Mouse (Mus musculus): ENCODE results near the gene Syap1. TPM values are rescaled to one million over a fixed set of nuclear protein-coding genes. Genes with fewer than 3 reads are reported as not detected.
A peak's percentile ranks its signal among the peaks of the same experiment; 100 is the strongest.
"Not testable (repeated sequence)": the region's sequence is repeated elsewhere in the genome, so short reads cannot be mapped to it uniquely, and the experiment has no call there.

Syap1 gene
- polyA plus RNA-seq, 1 experiment from 2014 or later = 28.6 TPM

GRCm38 (mm10) chrX:162871734-162872517, 16.3 kb downstream of the Syap1 start:
- Histone ChIP-seq H3K4me3 (no peak overlapping the region), H3K27me3 (replicated peaks; ENCODE audit: low read depth, poor library complexity, severe bottlenecking) (peaks cover 9% of the 10 kb centered on the region), H3K27ac (replicated peaks) (no peak overlapping the region), H3K36me3 (replicated peaks) (peaks cover 46% of the 10 kb centered on the region), H3K4me1 (no peaks in the 10 kb centered on the region), H3K9me3 (no peaks in the 10 kb centered on the region)
- 45% methylated on average over 4 of the region's 4 CpGs for WGBS
- DNase-seq (ENCODE audit: low spot score) = peak; percentile 15

GRCm38 (mm10) chrX:162868294-162868965, 19.8 kb downstream of the Syap1 start:
- H3K4me3 ChIP-seq = no peak overlapping the region
- H3K4me1 ChIP-seq = no peaks in the 10 kb centered on the region
- peaks cover 51% of the 10 kb centered on the region for H3K36me3 ChIP-seq (replicated peaks)
- no peak for DNase-seq (ENCODE audit: low spot score)
- WGBS = 81% methylated on average over 3 of the region's 3 CpGs
- H3K27me3 ChIP-seq (replicated peaks; ENCODE audit: low read depth, poor library complexity, severe bottlenecking) = peaks cover 23% of the 10 kb centered on the region
- H3K27ac ChIP-seq (replicated peaks) = no peak overlapping the region
- H3K9me3 ChIP-seq = no peaks in the 10 kb centered on the region

GRCm38 (mm10) chrX:162848682-162849081, 39.6 kb downstream of the Syap1 start:
- Histone ChIP-seq H3K27ac (replicated peaks) (no peak overlapping the region), H3K36me3 (replicated peaks) (no peaks in the 10 kb centered on the region), H3K4me3 (no peak overlapping the region), H3K4me1 (no peaks in the 10 kb centered on the region), H3K9me3 (no peaks in the 10 kb centered on the region), H3K27me3 (replicated peaks; ENCODE audit: low read depth, poor library complexity, severe bottlenecking) (no peaks in the 10 kb centered on the region; the same call in 1 of the 2 replicates)
- DNase-seq (ENCODE audit: low spot score) = no peak
- WGBS = 92% methylated on average over 1 of the region's 1 CpGs

- no peak overlapping the region for H3K4me3 ChIP-seq
- H3K4me1 ChIP-seq = no peaks in the 10 kb centered on the region
- WGBS = 90% methylated on average over 3 of the region's 3 CpGs
- H3K27ac ChIP-seq (replicated peaks) = no peak overlapping the region
- no peaks in the 10 kb centered on the region for H3K9me3 ChIP-seq
- no peak for DNase-seq (ENCODE audit: low spot score)
- H3K36me3 ChIP-seq (replicated peaks) = no peaks in the 10 kb centered on the region
- no peaks in the 10 kb centered on the region; the same call in 1 of the 2 replicates for H3K27me3 ChIP-seq (replicated peaks; ENCODE audit: low read depth, poor library complexity, severe bottlenecking)
Measured at GRCm38 (mm10) chrX:162845531-162845930, 42.7 kb downstream of the Syap1 start.

GRCm38 (mm10) chrX:162844447-162845100, 43.7 kb downstream of the Syap1 start:
- no peaks in the 10 kb centered on the region for H3K9me3 ChIP-seq
- DNase-seq (ENCODE audit: low spot score) = no peak
- H3K4me3 ChIP-seq = no peak overlapping the region
- no peaks in the 10 kb centered on the region; the same call in 1 of the 2 replicates for H3K27me3 ChIP-seq (replicated peaks; ENCODE audit: low read depth, poor library complexity, severe bottlenecking)
- H3K4me1 ChIP-seq = no peaks in the 10 kb centered on the region
- H3K36me3 ChIP-seq (replicated peaks) = no peaks in the 10 kb centered on the region
- 77% methylated on average over 8 of the region's 8 CpGs for WGBS
- H3K27ac ChIP-seq (replicated peaks) = no peak overlapping the region

- Histone ChIP-seq H3K27me3 (replicated peaks; ENCODE audit: low read depth, poor library complexity, severe bottlenecking) (peaks cover 28% of the 10 kb centered on the region), H3K9me3 (no peaks in the 10 kb centered on the region), H3K4me3 (no peak overlapping the region), H3K27ac (replicated peaks) (no peak overlapping the region), H3K4me1 (no peaks in the 10 kb centered on the region), H3K36me3 (replicated peaks) (no peaks in the 10 kb centered on the region)
- 39% methylated on average over 3 of the region's 3 CpGs for WGBS
- no peak for DNase-seq (ENCODE audit: low spot score)
Measured at GRCm38 (mm10) chrX:162832101-162832500, 56.1 kb downstream of the Syap1 start.

- 42% methylated on average over 1 of the region's 1 CpGs for WGBS
- no peak overlapping the region for H3K27ac ChIP-seq (replicated peaks)
- no peak overlapping the region for H3K4me3 ChIP-seq
- H3K9me3 ChIP-seq = no peaks in the 10 kb centered on the region
- no peaks in the 10 kb centered on the region for H3K36me3 ChIP-seq (replicated peaks)
- H3K4me1 ChIP-seq = no peaks in the 10 kb centered on the region
- H3K27me3 ChIP-seq (replicated peaks; ENCODE audit: low read depth, poor library complexity, severe bottlenecking) = peaks cover 28% of the 10 kb centered on the region
- DNase-seq (ENCODE audit: low spot score) = no peak
Measured at GRCm38 (mm10) chrX:162831542-162831941, 56.7 kb downstream of the Syap1 start.

GRCm38 (mm10) chrX:162831036-162831435, 57.2 kb downstream of the Syap1 start:
- 17% methylated on average over 1 of the region's 1 CpGs for WGBS
- H3K27ac ChIP-seq (replicated peaks) = no peak overlapping the region

GRCm38 (mm10) chrX:162830313-162830712, 57.9 kb downstream of the Syap1 start:
- not testable (repeated sequence) for H3K27ac ChIP-seq (replicated peaks); DNase-seq (ENCODE audit: low spot score); H3K36me3 ChIP-seq (replicated peaks); H3K4me3 ChIP-seq; H3K9me3 ChIP-seq; H3K4me1 ChIP-seq
- H3K27me3 ChIP-seq (replicated peaks; ENCODE audit: low read depth, poor library complexity, severe bottlenecking) = peaks cover 28% of the 10 kb centered on the region
- 62% methylated on average over 2 of the region's 2 CpGs for WGBS

More at GRCm38 (mm10) chrX:162831036-162831435, 57.2 kb downstream of the Syap1 start:
- Histone ChIP-seq H3K9me3 (no peaks in the 10 kb centered on the region), H3K27me3 (replicated peaks; ENCODE audit: low read depth, poor library complexity, severe bottlenecking) (peaks cover 28% of the 10 kb centered on the region), H3K4me3 (no peak overlapping the region), H3K4me1 (no peaks in the 10 kb centered on the region), H3K36me3 (replicated peaks) (no peaks in the 10 kb centered on the region)
- no peak for DNase-seq (ENCODE audit: low spot score)

GRCm38 (mm10) chrX:162829741-162830140, 58.5 kb downstream of the Syap1 start:
- 43% methylated on average over 5 of the region's 5 CpGs for WGBS
- 0 out of 2 replicates have a peak overlapping the region, but pooled peaks have one; percentile 24 for H3K27ac ChIP-seq (replicated peaks)

GRCm38 (mm10) chrX:162829203-162829708, 59.0 kb downstream of the Syap1 start, which contains the start of gene Txlng:
TSS of gene Txlng (minus strand) at chrX:162829454.
- no peaks in the 10 kb centered on the region for H3K4me1 ChIP-seq
- H3K4me3 ChIP-seq = peak within 1 kb of the TSS; percentile 69
- WGBS = 12% methylated on average over 37 of the region's 37 CpGs
- peak; percentile 94 for DNase-seq (ENCODE audit: low spot score)
- peak within 1 kb of the TSS; percentile 81 for H3K27ac ChIP-seq (replicated peaks)
- H3K36me3 ChIP-seq (replicated peaks) = no peaks in the 10 kb centered on the region
- no peaks in the 10 kb centered on the region for H3K9me3 ChIP-seq
- H3K27me3 ChIP-seq (replicated peaks; ENCODE audit: low read depth, poor library complexity, severe bottlenecking) = peaks cover 24% of the 10 kb centered on the region

More at GRCm38 (mm10) chrX:162829741-162830140, 58.5 kb downstream of the Syap1 start:
- H3K36me3 ChIP-seq (replicated peaks) = no peaks in the 10 kb centered on the region
- H3K9me3 ChIP-seq = no peaks in the 10 kb centered on the region
- no peaks in the 10 kb centered on the region for H3K4me1 ChIP-seq
- DNase-seq (ENCODE audit: low spot score) = no peak
- H3K4me3 ChIP-seq = peak overlapping the region; percentile 69
- H3K27me3 ChIP-seq (replicated peaks; ENCODE audit: low read depth, poor library complexity, severe bottlenecking) = peaks cover 24% of the 10 kb centered on the region

GRCm38 (mm10) chrX:162828783-162829182, 59.5 kb downstream of the Syap1 start:
- H3K4me3 ChIP-seq = peak overlapping the region; percentile 69
- WGBS = 13% methylated on average over 20 of the region's 20 CpGs
- H3K36me3 ChIP-seq (replicated peaks) = no peaks in the 10 kb centered on the region; the same call in 1 of the 2 replicates
- H3K4me1 ChIP-seq = no peaks in the 10 kb centered on the region
- no peak for DNase-seq (ENCODE audit: low spot score)
- peak overlapping the region; percentile 81 for H3K27ac ChIP-seq (replicated peaks)
- H3K9me3 ChIP-seq = no peaks in the 10 kb centered on the region
- peaks cover 24% of the 10 kb centered on the region for H3K27me3 ChIP-seq (replicated peaks; ENCODE audit: low read depth, poor library complexity, severe bottlenecking)
